Mouse (Mus musculus) MEL (cell line): ENCODE data around the gene Idh3b.

Experiments
- CTCF ChIP-seq, 3 experiments: IDR thresholded peaks in 2 of 3; conservative IDR thresholded peaks in 1 of 3; 2 replicates each; pipeline ENCODE4 v1.5.1; 2011 to 2012; ENCODE audit warnings: low read length in 3 of 3, low read depth in 2 of 3, mild to moderate bottlenecking in 2 of 3, improper control_type of control experiment in 1 of 3, inconsistent platforms in 1 of 3, mixed read lengths in 1 of 3, moderate library complexity in 1 of 3; ENCODE audit not compliant: control insufficient read depth in 1 of 3, insufficient read depth in 1 of 3, poor library complexity in 1 of 3, severe bottlenecking in 1 of 3
- POLR2A ChIP-seq, 2 experiments: IDR thresholded peaks; 2 replicates each; pipeline ENCODE4 v1.6.1; 2011 to 2012; ENCODE audit warnings: low read length in 2 of 2, mild to moderate bottlenecking in 2 of 2, control low read depth in 1 of 2, improper control_type of control experiment in 1 of 2, low read depth in 1 of 2, moderate library complexity in 1 of 2; ENCODE audit not compliant: control insufficient read depth in 1 of 2, insufficient read depth in 1 of 2, poor library complexity in 1 of 2

DNA sequence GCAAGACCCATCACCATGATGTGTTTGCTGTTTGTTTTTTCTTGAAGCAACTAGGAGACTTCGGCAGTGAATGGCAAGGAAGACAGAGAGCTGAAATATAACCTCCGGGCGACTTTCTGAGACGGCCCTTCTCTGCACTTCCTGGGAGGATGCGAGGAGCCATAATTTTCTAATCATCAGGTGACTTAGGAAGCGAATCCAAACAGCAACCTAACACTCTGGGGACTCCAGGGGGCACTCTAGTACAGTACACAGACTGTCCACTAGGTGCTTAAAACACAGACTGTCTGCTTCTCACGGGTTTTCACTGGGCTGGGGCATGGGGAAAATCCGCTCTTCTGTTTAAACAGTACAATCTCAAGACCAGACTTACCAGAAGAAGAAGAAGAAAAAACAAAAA, 7.1 kb upstream of the Idh3b start:
- peak in 2 of 3 experiments; percentile 72 to 73; a peak in 5 of 6 replicates for TF ChIP-seq CTCF (IDR thresholded peaks at IDR 0.05 in 2 of 3, conservative IDR thresholded peaks at IDR 0.05 in 1 of 3; ENCODE audit: control insufficient read depth in 1 of 3, insufficient read depth in 1 of 3, low read depth in 2 of 3, low read length in 3 of 3, poor library complexity in 1 of 3, severe bottlenecking in 1 of 3)
- no peak for TF ChIP-seq POLR2A (IDR thresholded peaks at IDR 0.05; ENCODE audit: control insufficient read depth in 1 of 2, insufficient read depth in 1 of 2, low read depth in 1 of 2, low read length in 2 of 2, poor library complexity in 1 of 2)
